Mouse (Mus musculus) 416B (cell line): ENCODE data around the gene Dtnb.

Experiments
- DNase-seq: peaks from one replicate; pipeline ENCODE4 v3.0.0; 2011; ENCODE audit warnings: low read depth

Dtnb gene

DNA sequence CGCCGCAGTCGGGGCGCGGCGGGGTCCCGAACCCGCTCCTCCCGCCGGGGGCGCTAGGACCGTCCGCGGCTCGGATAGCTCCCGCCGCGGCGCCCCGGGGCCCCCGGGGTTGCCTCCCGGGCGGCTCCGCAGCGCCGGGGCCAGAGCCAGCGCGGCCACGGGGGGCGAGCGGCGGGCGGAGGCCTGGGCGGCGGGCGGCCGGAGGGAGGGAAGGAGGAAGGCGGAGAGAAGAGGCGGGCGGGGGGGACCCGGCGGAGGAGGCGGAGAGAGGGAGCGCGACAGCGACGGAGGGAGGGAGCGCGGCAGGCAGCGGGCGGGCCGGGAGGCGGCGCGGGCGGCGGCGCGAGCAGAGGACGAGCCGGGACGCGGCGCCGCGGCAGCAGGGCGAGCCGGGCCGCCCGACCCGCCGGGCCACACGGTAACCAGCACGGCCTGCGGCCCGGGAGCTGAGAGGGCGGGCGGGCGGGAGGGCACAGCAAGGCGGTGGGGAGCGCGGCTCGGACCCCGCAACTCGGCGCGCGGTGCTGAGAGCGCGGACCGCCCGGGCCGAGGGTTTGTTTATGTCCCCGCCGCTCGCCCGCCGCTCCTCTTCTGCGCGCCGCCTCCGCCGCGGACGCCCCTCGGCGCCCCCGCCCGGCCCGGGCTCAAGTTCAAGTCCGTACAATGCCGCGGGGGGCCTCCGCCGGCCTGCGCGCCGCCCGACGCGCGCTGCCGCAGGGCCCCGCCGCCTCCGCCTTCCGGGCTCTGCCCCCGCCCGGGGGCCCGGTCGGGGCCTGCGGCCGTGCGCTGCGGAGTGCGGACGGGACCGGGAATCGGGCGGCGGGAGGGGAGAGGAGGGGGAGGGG, 234.7 kb downstream of the Dtnb start:
- peak; percentile 35 for DNase-seq

DNA sequence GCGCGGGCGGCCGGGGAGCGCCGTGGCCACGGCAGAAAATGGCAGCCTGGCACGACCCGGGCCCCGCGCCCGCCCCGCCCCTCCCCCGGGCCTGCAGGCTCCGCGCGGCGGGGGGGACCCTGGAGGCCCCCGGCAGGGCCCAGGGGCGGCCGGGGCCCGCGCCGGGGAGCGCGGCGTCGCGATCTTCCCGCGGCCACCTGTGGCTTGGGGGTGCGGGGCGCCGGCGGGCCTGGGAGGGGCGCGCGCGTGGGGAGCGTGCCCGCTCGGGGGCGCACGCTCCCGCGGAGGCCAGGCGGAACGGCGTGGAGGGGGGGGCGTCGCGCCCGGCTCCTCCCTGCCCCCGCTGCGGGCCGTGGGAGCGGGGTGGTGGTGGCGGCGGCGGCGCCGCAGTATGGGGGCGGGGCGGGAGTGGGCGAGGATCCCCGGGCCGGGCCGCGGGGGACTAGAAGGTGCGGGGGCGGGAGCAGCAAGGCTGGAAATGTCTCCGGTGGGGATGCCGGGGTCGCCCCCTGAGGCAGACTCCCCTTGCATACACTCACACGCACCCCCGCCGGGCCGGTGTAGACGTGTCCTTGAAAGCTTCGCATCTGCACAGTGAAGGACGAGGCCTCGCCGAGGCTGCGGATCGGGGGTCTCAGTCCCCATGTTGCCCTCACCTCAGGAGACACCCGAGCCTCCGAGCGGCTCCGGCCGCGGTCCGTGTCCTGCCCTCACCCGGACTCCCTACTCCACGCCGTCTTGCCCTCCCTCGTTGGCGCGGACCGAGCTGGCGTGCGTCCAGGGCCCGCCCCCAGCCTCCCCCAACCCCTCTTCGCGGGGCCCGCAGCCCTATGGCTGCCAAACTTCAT, 235.6 kb downstream of the Dtnb start:
- DNase-seq, result peak; percentile 43

DNA sequence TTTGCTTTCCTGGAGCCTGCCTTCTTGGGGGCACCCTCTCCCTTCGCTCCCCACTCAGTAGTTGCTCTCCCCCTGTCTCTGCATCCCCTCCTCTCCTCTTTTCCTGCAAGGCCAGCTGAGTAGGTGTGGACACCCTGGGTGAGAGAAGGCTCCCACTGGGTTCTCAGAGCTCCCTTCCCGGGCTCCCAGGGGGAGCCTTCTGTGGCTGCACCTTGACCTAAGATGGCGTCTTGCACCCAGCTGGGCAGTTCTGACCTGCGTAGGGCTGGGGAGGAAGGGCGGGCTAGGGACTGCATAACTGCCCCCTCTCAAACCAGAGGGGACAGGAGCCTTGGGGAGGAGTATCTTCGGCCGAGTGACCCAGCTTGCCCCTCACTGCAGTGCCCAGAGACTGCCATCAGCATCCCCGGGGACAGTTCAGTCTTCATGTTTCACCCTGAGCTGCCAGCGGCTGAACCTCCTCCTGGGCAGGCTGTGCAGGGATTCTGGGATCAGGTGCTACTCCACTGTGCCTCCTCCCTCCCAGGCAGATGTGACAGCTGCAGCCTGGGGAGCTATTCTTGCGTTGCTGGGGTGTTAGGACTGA, 236.3 kb downstream of the Dtnb start:
- peak; percentile 29 for DNase-seq

DNA sequence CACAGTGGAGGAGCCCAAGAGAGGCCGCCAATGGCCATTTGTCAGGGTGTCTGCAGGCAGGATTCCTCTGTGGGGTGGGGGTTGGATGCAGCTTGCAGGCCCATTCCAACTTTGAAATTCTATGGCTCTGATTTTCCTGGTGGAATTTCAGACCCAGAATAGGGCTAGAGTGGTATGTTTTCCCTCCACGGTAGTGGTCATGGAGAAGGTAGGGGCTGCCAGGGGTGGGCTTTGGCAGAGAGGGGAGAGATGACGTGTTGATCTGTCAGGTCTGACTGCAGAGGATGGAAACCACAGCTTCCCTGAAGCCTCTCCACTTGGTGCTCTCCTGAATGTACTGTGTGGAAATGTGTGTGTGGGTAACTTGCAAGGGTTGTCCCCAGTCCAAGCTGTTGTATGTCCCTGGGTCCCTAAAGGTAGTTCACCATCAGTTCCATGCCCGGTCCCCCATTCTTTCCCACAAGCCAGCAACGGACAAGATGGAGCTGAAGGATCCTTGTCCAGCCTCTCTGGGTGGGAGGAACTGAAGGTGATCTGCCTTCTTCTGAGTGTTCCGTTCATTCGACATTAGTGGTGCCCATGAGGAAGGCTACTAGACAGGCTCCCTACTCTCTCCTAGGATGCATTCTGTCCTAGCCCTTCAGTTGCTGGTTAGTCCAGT, 237.5 kb downstream of the Dtnb start:
- no peak for DNase-seq

DNA sequence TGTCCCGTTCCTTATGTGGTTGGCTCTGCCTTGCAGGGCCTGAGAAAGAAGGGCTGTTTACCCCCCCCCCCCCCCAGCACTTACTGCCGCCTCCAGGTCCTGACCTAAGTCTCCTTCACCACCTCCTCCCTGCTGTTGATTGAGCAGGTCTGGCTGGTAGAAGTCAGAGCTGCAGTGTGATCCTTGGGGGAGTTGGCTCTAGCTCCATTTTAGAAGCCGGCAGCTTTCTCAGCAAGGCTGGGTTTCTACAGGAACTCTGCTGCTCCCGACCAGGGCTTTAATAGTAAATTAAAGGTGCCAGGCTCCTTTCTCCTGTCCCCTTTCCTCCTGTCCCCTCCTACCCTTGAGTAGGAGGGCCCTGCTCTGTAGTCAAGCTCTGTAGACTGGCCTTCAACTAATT, 238.3 kb downstream of the Dtnb start:
- DNase-seq, result no peak

DNA sequence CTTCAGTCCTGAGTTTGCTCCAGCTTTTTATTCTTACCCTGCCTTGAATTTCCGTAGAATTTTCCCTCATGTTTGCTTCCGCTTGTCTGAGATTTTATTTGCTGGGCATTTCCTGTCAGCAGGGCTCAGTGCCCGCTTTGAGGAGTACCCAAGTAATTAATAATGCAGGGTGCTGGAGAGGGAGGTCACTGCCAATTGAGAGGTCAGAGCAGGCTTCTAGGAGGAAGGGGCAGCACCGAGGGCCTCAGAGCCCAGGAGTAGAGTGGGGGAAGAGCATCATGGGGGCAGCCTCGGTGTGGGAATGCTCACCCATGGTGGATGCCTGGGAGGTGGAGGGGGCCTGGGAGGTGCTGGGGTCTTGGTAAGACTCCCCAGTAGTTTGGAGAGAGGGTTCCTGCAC, 239.4 kb downstream of the Dtnb start:
- DNase-seq, result no peak

DNA sequence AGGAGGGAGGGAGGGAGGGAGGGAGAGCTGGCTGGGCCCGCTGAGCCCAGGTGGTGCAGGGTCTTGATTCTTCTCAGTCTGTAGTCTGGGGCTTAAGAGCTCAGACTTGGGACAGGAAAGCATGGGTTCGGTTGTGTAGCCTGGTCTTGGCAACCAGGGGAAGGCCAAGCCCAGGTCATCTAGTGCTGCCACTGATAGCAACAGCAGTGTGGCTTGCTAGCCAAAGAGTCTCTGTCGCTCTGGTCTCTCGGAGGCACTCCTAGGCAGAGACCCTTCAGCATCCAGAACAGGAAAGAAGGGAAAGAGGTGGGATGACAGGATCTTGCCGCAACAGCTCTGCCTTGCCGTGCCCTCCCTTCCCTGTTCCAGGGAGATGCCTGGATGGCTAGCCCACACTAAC, 240.1 kb downstream of the Dtnb start:
- peak; percentile 25 for DNase-seq

DNA sequence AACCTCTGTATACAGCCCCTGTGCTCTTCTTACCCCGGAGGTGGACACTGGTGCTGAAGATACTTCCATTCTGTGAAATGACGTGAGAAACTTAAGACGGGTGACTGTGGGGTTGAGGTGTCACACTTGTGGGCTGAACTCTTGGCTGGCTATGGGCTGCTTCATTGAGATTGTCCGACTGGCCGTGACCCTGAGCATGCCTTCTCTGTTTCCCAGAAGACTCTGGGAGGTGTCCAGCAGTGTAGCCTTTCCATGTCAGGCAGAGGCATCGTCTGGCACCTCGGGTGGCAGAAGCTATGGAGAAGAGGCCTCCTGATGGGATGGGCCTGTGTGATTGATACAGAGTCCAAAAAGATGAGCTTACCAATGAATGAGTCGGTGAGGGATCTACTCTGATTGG, 241.0 kb downstream of the Dtnb start:
- no peak for DNase-seq

DNA sequence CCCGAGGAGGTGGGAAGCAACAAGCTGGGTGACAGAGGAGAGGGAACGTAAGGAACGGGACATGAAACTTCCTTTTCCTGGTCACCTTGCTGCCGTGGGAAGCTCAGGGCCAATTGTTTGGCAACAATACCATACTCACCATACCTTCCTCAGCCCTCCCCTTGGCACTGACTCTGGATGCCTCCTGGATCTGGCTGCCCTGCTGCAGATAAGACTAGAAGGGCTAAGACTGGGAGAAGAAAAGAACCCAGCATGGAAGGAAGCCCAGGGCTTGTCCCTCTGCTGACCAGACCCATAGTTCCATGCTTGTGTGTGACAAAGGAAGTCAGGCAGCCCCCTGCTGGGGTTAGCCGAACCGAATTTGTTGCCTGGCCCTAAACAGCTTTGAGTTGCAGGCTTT, 243.2 kb downstream of the Dtnb start:
- DNase-seq, result no peak

DNA sequence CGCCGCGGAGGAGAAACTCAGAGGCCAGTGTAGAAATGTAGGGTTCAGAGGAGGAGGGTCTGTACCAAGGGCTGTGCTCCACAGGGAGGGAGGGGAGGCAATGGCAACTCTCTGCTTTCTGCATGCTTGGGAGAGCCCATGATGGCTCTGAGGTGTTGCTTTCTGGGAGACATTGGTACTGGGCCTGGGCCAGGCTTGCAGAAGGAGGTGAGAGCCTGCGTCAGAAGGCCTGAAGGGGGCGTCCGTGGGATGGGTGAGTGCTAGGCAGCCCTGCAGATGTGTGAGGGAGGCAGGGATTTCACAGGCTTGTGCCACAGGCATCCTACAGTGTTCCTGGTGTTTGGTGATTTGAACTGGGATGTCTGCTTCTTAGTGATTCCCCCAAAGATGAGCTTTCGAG, 244.9 kb downstream of the Dtnb start:
- no peak for DNase-seq

DNA sequence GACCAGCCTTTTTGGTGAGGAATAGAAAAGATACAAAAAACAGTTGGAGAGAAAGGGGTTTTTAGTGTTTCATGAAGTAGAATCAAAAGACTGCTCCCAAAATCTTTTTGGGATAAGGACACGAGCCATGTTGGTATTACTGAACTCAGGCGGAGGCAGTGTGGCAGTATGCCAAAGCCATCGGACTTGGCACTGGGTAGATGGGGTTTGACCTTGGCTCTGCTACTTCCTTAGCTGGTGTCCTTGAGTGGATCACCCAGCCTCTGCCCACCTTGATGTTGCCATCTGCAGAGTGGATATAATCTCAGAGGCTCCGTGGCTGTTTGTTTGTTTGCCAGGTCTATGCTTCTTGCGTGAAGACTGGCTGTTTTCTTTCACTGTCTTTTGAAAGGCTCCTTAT, 245.4 kb downstream of the Dtnb start:
- DNase-seq, result no peak

DNA sequence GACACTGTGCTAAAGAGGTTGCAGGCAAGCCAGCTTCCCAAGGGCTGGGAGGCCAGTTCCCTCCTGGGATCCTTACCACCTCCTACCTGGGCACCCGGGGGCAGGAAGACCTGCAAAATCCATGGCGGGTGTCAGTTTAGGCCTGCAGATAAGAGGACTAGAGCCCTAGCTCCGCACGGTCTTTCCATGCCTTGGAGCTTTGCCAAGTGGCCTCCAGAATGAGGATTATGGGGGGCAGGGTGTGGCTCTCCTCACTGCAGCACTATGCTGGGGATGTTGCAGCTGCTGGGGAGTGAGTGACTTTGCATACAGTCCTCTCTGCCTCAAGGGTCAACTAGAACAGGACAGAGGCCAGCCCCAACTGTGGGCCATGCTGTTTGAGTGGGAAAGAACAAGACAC, 247.7 kb downstream of the Dtnb start:
- DNase-seq, result no peak

DNA sequence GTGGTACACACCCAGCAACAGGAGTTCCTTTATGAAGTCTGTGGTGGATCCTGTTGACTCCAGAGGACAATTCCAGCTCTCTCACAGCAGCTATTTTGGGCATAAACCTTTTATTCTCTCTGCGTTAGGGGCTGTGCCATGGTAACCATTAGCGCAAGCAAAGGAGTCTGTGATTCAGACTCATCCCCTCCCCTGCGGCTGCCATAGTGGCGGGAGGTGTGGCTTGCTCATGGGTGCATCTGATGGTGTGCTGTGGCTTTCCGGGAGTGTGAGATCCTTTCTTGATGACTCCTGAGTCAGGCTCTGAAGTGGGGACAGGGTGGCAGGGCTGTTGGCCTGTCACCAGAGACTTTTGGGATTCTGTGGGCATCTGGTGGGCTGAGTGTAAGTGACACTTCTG, 251.2 kb downstream of the Dtnb start:
- no peak for DNase-seq

DNA sequence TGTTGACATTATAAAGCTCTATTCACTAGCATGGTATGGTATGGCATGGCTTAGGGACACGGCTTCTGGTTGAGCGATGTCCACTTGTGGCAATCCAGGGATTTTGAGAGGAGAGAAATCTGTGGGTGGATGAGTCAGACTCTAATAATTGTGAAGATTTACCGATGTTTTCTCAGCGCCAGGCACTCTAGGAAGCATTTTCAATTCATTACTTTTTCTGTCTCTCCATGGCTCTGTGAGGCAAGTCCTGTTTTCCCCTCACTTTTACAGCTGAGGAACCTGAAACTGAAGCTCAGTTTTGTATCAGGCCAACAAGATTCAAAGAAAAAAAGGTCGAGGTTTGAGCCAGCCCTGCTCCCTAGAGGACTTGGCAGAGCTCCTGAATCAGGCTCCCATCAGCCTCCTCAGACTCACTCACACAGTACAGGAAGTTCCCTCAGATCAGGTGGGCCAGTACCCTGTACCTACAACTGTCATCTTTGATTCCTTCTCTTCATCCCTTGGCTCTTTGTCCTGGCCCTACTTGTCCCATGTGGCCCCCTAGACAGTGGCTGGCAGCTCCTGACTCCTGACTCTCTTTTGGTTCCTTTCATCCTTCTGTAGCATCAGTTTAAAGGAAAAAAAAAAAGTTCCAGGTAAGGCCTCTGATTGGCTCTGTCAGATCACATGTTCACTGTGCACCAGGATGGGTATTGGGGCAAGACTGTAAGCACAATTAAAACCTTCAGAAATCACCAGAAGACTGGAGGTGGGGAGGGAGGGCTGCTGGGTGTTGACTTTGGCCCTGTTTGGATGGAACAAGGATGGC, 252.9 kb downstream of the Dtnb start:
- DNase-seq, result no peak

DNA sequence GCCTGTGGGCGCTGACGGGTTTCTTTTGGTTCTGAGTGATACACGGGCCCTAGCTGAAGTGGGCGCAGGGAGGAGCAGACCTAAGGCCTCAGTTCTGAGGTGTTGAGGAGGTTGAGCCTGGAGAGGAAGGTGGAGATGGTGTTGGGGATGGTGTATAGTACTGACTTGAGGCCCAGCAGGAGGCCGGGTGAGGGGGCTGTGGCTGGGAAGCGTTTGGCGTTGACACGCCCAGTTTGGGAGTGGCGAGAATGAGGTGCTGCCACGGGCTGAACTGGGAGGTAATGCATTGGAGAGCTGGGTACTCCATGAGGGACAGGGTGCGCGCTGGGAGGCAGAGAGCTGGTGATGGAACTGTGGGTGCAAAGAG, 253.5 kb downstream of the Dtnb start:
- DNase-seq, result no peak

DNA sequence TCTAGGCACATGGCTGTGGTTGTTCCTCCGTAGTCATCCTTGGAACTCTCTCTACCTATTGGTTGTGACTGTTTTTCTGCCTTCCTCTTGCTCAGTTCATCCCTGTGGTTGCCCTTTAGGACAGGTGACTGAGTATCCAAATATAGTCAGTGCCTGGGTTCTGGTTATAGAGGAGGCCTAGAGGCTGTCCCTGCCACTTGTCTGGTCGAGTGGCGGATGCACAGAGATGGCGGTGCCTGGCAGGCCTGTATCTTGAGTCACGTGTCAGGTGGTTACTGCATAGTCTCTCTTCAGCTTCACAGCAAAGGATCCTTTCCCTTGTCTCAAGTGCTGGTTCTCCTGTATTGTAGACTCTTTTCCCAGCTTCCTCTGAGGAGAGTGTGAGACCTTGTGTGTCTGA, 255.6 kb downstream of the Dtnb start:
- no peak for DNase-seq
